Mouse (Mus musculus) spleen, postnatal 4 days (tissue): ENCODE measurements at regions not wholly inside any gene's neighbourhood (a gene's known extent, or its start where the extent isn't known, plus 50 kb on each side); places are given as distances from the start of the nearest gene placed in this dataset.
A peak's percentile ranks its signal among the peaks of the same experiment; 100 is the strongest.

Source experiments
- DNase-seq, 2 experiments: peaks; one replicate each; pipeline ENCODE4 v3.0.0; 2022; ENCODE audit warnings: low spot score in 2 of 2

- DNase-seq, result no peak
Measured at GRCm38 (mm10) chr6:111621684-111622480, 651.7 kb upstream of the Lmcd1 start.

- no peak for DNase-seq
Measured at GRCm38 (mm10) chr6:111622481-111623139, 650.9 kb upstream of the Lmcd1 start.

DNA sequence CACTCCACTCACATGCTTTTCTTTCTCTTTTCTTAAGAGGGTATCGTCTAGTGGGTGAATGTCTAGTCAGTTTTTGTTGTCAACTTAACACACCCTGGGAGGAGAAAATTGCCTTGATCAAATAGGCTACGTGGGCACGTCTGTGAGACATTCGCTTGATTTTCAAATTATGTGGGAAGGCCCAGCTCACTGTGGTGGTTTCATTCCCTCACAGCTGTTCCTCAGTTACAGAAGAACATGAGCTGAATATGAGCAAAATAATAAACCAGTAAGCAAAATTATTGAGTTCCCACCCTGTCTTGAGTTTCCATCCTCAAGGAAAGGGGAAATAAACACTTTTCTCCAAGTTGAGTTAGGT, 650.4 kb upstream of the Lmcd1 start:
- DNase-seq, result no peak

DNA sequence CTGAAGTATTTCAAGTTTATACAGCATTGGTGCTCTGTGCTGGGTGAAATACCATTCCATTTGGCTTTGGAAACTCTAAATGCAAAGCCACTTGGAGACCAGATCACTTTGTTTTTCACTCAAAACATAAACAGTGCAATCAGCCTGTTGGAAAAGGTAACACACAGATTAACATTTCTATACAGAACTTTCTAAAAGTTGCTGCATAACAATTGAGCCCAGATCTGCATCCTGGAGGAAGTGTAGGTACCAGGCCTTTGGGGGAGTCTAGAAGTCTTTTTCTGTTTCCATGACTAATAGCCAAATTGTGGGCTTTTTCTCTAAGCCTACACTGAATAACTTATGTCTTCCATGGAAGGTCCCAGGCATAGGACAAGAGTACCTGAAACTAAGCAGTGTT, 648.1 kb upstream of the Lmcd1 start:
- no peak for DNase-seq

GRCm38 (mm10) chr6:111652736-111653135, 620.8 kb upstream of the Lmcd1 start:
- peak in 1 of 2 experiments; percentile 4 for DNase-seq

- DNase-seq, result no peak
Measured at GRCm38 (mm10) chr6:111659957-111660356, 613.6 kb upstream of the Lmcd1 start.

DNA sequence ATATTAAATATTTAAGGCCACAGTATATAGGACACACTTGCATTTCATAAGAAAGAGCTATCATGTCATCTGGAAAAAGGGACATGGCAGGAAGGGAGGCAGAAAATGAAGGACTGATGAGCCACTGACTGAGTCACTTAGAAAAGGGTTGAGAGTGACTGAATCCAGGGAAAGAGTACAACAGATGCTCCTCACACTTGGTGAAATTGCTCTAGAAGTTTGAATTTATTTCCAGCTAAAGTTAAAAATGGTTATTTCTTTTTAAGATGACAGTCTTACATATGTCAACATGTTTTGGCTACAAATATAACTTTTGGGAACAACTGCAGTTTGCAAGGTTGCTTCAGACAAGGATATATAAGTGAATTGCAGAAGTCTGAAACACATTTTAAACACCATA, 609.0 kb upstream of the Lmcd1 start:
- DNase-seq, result no peak

- DNase-seq, result no peak
Measured at GRCm38 (mm10) chr6:111684911-111685310, 588.6 kb upstream of the Lmcd1 start.

DNA sequence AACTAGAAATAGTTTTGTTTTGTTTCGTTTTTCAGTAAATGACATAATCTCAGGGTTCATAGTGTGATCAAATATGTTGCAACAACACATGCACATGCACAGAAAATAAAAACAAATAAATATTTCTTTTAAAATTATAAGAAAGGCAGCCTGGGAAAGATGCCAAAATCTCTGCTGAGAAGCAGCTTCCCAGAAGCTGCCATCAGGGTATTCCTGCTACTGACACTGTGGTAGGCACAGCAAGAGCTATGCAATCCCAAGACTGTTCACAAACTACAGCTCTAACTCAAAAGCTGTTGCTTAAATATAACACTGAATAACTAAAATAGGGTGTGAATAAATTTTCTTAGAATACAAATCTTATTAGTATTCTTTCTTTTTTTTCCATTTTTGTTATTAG, 570.7 kb upstream of the Lmcd1 start:
- no peak for DNase-seq

DNA sequence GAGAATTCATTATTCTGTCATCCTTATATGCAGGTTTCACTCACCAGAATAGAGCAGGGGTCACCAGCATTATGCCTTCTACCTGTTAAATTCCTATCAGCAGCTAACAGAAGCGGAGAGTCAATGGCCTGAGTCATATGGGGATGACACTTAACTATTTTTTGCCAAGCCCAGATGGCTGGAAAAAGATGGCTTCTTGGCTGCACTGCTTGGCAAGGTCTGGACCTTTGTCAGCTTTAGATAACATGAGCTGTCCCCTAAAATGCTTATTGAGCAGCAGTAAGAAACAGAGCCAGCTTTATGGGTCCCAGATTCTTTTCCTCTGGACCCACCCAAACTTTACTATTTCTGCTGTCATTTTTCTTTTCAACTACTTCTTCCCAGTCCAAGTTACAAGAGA, 565.3 kb upstream of the Lmcd1 start:
- no peak for DNase-seq

- DNase-seq, result no peak
Measured at GRCm38 (mm10) chr6:111725969-111726368, 547.6 kb upstream of the Lmcd1 start.

DNA sequence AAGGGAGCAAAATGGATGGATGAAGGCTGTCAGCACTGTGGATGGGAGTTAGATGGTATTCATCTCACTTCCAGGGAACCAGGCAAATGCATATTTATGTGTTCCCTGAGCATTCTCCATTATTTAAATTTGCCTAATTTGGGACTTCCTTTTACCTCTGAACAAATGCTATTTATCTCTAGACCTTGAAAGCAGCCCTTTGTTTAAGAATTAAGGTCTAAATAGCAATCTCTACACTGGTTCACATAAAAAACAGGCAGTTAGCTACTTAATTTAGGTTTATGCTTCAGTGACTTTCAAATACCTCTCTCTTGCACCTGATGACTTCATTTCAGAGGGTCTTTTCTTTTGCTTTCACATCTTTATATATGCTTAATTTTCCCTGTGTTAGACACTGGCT, 543.2 kb upstream of the Lmcd1 start:
- no peak for DNase-seq

DNA sequence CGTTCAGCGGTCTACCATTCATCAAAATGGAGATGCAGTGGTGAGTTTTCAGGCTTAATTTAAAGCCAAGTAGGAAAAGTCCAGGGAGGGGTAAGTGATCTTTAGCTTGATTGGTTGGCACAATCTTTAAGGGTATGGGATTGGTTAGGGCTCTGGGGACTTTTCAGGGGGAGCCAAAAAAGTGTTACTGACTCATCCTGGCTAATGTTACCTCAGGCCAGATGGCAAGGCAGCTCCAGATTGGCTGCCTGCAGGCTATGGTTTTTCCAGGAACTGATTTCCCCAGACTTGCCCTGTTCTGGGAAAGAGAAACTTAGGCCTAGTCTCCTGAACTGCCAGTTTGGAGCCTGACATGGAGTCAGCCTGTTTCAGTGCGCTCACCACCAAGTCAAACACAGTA, 539.6 kb upstream of the Lmcd1 start:
- DNase-seq, result no peak

DNA sequence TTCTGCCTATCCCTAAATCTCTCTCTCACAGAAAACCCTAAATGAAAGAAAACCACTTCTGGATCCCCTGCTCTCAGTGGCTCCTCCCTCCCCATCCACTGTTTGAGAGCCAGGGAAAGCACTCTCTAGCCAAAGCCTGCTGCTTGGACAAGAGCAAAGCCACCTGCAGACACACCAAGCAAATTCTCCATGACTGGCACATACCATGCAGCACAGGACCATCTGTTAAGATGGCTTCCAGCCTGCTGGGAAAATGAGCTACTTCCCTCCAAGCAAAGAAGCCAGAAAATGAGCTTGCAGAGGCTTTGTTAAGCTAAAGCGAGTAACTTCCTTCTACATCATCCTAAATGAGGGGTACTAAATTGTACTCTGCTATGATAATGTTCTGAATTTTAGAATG, 534.6 kb upstream of the Lmcd1 start:
- no peak for DNase-seq

DNA sequence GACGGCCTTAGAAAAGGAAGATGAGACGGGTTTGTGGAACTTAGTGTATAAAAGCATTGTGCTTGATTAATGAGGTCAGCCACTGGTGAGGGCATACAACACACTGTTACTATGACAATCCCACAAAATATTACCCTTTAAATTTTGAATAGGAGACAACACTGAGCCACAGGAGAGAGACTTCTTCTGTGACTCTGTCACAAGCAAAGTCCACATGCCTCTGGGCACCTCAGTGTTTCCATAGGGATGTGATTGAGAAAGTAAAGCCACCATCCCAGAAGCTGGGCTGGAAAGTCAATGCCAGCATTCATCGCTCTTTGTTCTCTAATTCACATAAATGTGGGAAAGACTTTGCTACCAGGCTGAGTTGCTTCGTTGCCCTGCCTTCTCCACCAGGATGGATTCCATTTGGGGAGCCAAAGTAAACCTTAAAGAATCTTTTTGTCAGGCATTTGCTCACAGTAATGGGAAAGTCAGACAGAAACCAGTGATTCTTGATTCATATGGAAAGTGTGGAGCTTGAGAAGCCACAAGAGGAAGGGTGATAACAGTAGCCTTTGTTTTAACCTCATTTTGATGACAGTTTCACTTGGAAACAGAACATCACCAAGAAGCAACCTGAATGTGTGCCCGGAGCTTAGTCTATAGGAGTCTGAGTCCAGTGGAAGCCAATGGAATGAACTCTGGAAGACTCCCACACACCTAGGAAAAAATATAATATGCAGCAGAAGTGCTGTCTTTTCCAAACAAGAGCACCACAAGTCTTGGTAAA, 491.7 kb upstream of the Lmcd1 start:
- DNase-seq, result no peak

- no peak for DNase-seq
Measured at GRCm38 (mm10) chr6:111808611-111809010, 464.9 kb upstream of the Lmcd1 start.

- no peak for DNase-seq
Measured at GRCm38 (mm10) chr6:111813982-111814603, 459.5 kb upstream of the Lmcd1 start.

DNA sequence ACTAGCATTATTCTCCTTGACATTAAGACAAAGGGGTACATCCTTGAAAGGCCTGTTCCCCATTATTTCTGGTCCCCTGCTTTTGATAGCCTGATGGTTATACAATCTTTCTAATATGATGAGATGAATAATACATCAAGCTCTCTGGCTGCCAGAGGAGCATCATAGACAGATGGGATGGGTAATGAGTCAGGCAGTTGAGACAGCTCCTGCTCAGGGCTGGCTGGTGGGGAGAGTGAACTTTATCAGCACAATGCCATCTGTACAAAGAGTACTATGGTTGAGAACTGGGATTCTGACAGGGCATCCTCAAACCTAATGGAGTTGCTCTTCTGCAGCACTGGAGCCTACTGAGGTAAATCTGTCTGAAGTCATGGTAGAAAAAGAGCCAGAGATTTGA, 458.4 kb upstream of the Lmcd1 start:
- no peak for DNase-seq

GRCm38 (mm10) chr6:111820265-111820664, 453.3 kb upstream of the Lmcd1 start:
- DNase-seq, result no peak

DNA sequence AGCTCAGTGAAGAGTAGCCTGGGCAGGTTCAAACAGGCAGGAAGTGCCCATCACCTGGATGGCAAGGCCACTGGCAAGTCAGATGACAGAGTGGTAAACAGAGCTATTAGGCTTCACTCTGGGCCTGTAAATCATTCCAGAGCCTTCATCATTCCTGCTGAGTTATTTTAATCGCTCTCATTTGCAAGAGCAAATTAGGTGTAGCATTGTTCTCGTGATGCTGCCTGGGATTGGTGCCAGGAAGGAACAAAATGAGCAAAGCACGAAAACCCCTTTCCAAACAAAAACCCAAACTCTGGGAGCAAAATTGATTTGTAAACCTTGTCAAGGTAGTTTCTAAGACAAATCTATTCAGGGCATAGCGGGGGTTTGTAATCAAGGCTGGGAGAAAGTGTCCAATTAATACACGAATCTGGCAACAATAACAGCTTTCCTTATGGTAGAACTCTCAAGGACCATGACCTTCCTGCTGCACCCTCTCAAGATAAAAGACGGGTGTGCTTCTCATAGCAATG, 429.2 kb upstream of the Lmcd1 start:
- DNase-seq, result no peak

GRCm38 (mm10) chr6:111866101-111866598, 407.4 kb upstream of the Lmcd1 start:
- no peak for DNase-seq

GRCm38 (mm10) chr6:111882557-111882956, 391.0 kb upstream of the Lmcd1 start:
- no peak for DNase-seq
